Mouse (Mus musculus) adrenal gland, adult 8-10 months (tissue): ENCODE measurements at regions not wholly inside any gene's neighbourhood (a gene's known extent, or its start where the extent isn't known, plus 50 kb on each side); places are given as distances from the start of the nearest gene placed in this dataset.

ENCODE experiments used
- DNase-seq: peaks from one replicate; pipeline ENCODE4 v3.0.0; 2022

DNA sequence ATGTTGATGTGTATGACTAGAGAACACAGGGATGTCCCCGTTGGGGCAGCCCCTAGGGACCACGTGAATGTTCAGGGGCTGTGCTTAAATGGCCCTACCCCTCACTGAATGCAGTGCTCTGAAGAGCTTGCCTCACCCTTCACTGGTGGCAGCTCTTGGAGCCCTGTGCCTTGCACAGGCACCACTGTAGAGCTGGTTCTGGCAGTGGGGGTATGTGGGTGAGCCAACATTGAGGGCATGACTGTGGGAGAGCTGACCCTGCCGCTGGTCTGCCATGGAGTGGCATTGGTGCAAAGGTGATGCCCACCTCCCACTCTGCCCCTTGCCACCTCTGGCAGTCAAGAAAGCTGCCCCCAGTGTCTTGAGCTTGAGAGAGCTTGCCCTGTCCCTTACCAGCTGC lies 69.6 kb upstream of the Tdrd3 start:
- DNase-seq, result no peak

DNA sequence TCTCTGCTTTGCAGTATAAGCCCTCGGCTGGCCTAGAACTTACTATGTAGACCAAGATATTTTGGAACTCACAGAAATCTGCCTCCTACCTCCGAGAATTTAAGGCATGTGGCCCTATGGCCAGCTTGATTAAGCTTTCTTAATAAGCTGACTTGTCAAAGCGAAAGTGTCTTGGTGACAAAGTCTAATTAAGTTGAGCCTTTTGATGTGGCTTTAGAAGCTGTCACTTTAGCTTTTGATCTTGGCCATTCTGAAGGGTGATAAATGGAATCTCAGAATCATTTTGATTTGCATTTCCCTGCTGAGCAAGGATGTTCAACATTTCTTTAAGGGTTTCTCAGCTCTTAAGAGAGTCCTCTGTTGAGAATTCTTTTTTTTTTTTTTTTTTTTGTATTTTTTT lies 67.6 kb upstream of the Tdrd3 start:
- no peak for DNase-seq

GRCm38 (mm10) chr14:87365793-87366192 lies 50.6 kb upstream of the Tdrd3 start:
- DNase-seq, result no peak
